Mouse (Mus musculus) MEL (cell line): ENCODE data around the gene Nup93. TPM values are rescaled to one million over a fixed set of nuclear protein-coding genes. Genes with fewer than 3 reads are reported as not detected.

Source experiments
- DNase-seq: peaks from one replicate; pipeline ENCODE4 v3.0.0; 2011; ENCODE audit warnings: low read depth, low spot score
- H3K27ac ChIP-seq: 2 replicates; pipeline ENCODE4 v1.5.1; 2012; ENCODE audit warnings: low read depth, mild to moderate bottlenecking, control low read depth, low read length, moderate library complexity; ENCODE audit not compliant: control insufficient read depth
- H3K27me3 ChIP-seq, 2 experiments: fragments of 150-350 bp in 1 of 2; sonication (generic) in 1 of 2; 2 replicates each; pipeline ENCODE4 v1.6.1; 2012; ENCODE audit warnings: low read length in 2 of 2, mild to moderate bottlenecking in 2 of 2, improper control_type of control experiment in 1 of 2, moderate library complexity in 1 of 2; ENCODE audit not compliant: insufficient read depth in 2 of 2, control insufficient read depth in 1 of 2
- H3K36me3 ChIP-seq, 2 experiments: 2 replicates each; pipeline ENCODE4 v1.6.1; 2012 to 2014; ENCODE audit warnings: low read length in 2 of 2, improper control_type of control experiment in 1 of 2, inconsistent platforms in 1 of 2, mild to moderate bottlenecking in 1 of 2; ENCODE audit not compliant: insufficient read depth in 2 of 2, control insufficient read depth in 1 of 2
- H3K4me1 ChIP-seq, 2 experiments: fragments of 150-350 bp in 1 of 2; sonication (generic) in 1 of 2; 2 replicates each; pipeline ENCODE4 v1.6.1; 2012; ENCODE audit warnings: low read length in 2 of 2, improper control_type of control experiment in 1 of 2, mild to moderate bottlenecking in 1 of 2; ENCODE audit not compliant: insufficient read depth in 2 of 2, control insufficient read depth in 1 of 2
- H3K4me3 ChIP-seq, 2 experiments: fragments of 150-350 bp in 1 of 2; sonication (generic) in 1 of 2; 2 replicates each; pipeline ENCODE4 v1.5.1; 2012; ENCODE audit warnings: low read depth in 2 of 2, low read length in 2 of 2, mild to moderate bottlenecking in 2 of 2, moderate library complexity in 2 of 2, control low read depth in 1 of 2, improper control_type of control experiment in 1 of 2; ENCODE audit not compliant: control insufficient read depth in 1 of 2, insufficient read depth in 1 of 2
- H3K79me2 ChIP-seq: 2 replicates; pipeline ENCODE4 v1.6.1; 2012; ENCODE audit warnings: mild to moderate bottlenecking, low read length, moderate library complexity; ENCODE audit not compliant: control insufficient read depth, poor library complexity, insufficient read depth
- H3K9ac ChIP-seq: 2 replicates; pipeline ENCODE4 v1.6.1; 2012; ENCODE audit warnings: low read depth, mild to moderate bottlenecking, control low read depth, low read length, moderate library complexity; ENCODE audit not compliant: control insufficient read depth, poor library complexity, severe bottlenecking
- H3K9me3 ChIP-seq: fragments of 150-350 bp; sonication (generic); replicated peaks from 2 replicates; pipeline ENCODE4 v1.6.1; 2012; ENCODE audit warnings: mild to moderate bottlenecking, low read length, improper control_type of control experiment, moderate library complexity; ENCODE audit not compliant: insufficient read depth
- CHD2 ChIP-seq: IDR thresholded peaks from 2 replicates; pipeline ENCODE4 v1.6.1; 2011; ENCODE audit warnings: low read length, improper control_type of control experiment
- CTCF ChIP-seq, 3 experiments: IDR thresholded peaks in 2 of 3; conservative IDR thresholded peaks in 1 of 3; 2 replicates each; pipeline ENCODE4 v1.5.1; 2011 to 2012; ENCODE audit warnings: low read length in 3 of 3, low read depth in 2 of 3, mild to moderate bottlenecking in 2 of 3, improper control_type of control experiment in 1 of 3, inconsistent platforms in 1 of 3, mixed read lengths in 1 of 3, moderate library complexity in 1 of 3; ENCODE audit not compliant: control insufficient read depth in 1 of 3, insufficient read depth in 1 of 3, poor library complexity in 1 of 3, severe bottlenecking in 1 of 3
- ETS1 ChIP-seq: IDR thresholded peaks from 2 replicates; pipeline ENCODE4 v1.6.1; 2012; ENCODE audit warnings: low read depth, mild to moderate bottlenecking, inconsistent platforms, low read length, improper control_type of control experiment, moderate library complexity
- HCFC1 ChIP-seq: IDR thresholded peaks from 2 replicates; pipeline ENCODE4 v1.6.1; 2012; ENCODE audit warnings: low read depth, mild to moderate bottlenecking, inconsistent platforms, low read length, improper control_type of control experiment, moderate library complexity
- KAT2A ChIP-seq: conservative IDR thresholded peaks from 2 replicates; pipeline ENCODE4 v1.6.1; 2012; ENCODE audit warnings: low read depth, low read length, improper control_type of control experiment, inconsistent platforms
- MAX ChIP-seq: IDR thresholded peaks from 2 replicates; pipeline ENCODE4 v1.6.1; 2011; ENCODE audit warnings: low read length, improper control_type of control experiment
- MYC ChIP-seq: IDR thresholded peaks from 2 replicates; pipeline ENCODE4 v1.6.1; 2011; ENCODE audit warnings: low read depth, mild to moderate bottlenecking, low read length, improper control_type of control experiment, moderate library complexity
- POLR2AphosphoS2 ChIP-seq: IDR thresholded peaks from 2 replicates; pipeline ENCODE4 v1.6.1; 2011; ENCODE audit warnings: low read length, improper control_type of control experiment
- POLR2AphosphoS5 ChIP-seq: IDR thresholded peaks from 2 replicates; pipeline ENCODE4 v1.6.1; 2012; ENCODE audit warnings: low read depth, borderline replicate concordance, mild to moderate bottlenecking, inconsistent platforms, low read length, moderate library complexity, mixed read lengths
- RAD21 ChIP-seq: IDR thresholded peaks from 2 replicates; pipeline ENCODE4 v1.6.1; 2011; ENCODE audit warnings: mild to moderate bottlenecking, low read depth, low read length, improper control_type of control experiment
- SIN3A ChIP-seq: IDR thresholded peaks from 2 replicates; pipeline ENCODE4 v1.6.1; 2012; ENCODE audit warnings: low read length, improper control_type of control experiment, inconsistent platforms
- SMC3 ChIP-seq: IDR thresholded peaks from 2 replicates; pipeline ENCODE4 v1.6.1; 2011; ENCODE audit warnings: low read depth, low read length, improper control_type of control experiment
- TBP ChIP-seq: IDR thresholded peaks from 2 replicates; pipeline ENCODE4 v1.8.0; 2011; ENCODE audit warnings: low read depth, low read length, improper control_type of control experiment
- ZC3H11A ChIP-seq: IDR thresholded peaks from 2 replicates; pipeline ENCODE4 v1.6.1; 2012; ENCODE audit warnings: low read depth, mild to moderate bottlenecking, inconsistent platforms, low read length, improper control_type of control experiment
- ZNF384 ChIP-seq: IDR thresholded peaks from 2 replicates; pipeline ENCODE4 v1.6.1; 2012; ENCODE audit warnings: low read depth, mild to moderate bottlenecking, inconsistent platforms, low read length, improper control_type of control experiment
- polyA plus RNA-seq, 2 experiments: library from polyadenylated mRNA; stranded (reverse) in 1 of 2; unstranded in 1 of 2; fragments of >175 nt in 1 of 2; fragments of >200 nt in 1 of 2; gene quantifications; 2 replicates each; pipeline versions ENCODE4 v1.2.1 to v1.2.4; 2012; ENCODE audit warnings: low replicate concordance in 2 of 2, low read depth in 1 of 2; ENCODE audit not compliant: insufficient read length in 2 of 2, insufficient read depth in 1 of 2, missing spikeins in 1 of 2
- total RNA-seq: library from RNA; depleted of rRNA; stranded (reverse); fragments of 300-350 nt; gene quantifications from 2 replicates; pipeline ENCODE4 v1.2.3, GENCODE M21; 2012

Nup93 gene
- total and polyA plus RNA-seq, 3 experiments = 71.6 to 292 (median 110) TPM

DNA sequence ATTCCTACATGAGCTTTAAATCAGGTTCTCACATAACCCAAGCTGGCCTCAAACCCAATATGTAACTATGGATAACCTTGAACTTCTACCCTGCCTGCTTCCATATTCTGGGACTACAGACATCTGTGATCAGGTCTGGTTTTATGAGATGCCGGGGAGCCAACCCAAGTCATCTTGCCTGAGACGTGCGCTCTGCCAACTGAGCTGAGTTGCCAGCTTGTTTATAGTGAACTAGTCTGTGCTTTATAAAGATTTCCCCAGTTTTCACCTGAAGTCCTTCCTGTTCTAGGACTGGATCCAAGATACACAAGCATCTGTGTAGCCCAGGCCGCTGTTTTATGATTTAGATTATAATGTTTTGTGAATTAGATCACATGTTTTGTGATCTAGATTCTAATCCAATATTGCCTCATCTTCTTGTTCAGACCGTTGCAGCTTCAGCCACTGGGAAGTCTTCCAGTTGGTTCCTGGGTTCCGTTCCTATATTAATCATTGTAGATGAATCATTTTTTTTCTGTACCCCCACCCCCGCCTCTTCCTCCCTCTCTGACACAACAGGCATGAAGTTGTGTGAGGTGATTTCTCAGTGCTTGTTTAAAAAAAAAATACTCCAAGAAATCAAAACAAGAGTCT, 19.7 kb upstream of the Nup93 start:
- TF ChIP-seq KAT2A = no peak
- TF ChIP-seq POLR2AphosphoS2 = no peak
- no peak for TF ChIP-seq SMC3
- no peak for TF ChIP-seq HCFC1
- no peak for TF ChIP-seq TBP
- TF ChIP-seq MAX = no peak
- TF ChIP-seq CHD2 = no peak
- TF ChIP-seq CTCF (IDR thresholded peaks at IDR 0.05 in 2 of 3, conservative IDR thresholded peaks at IDR 0.05 in 1 of 3; ENCODE audit: control insufficient read depth in 1 of 3, insufficient read depth in 1 of 3, low read depth in 2 of 3, low read length in 3 of 3, poor library complexity in 1 of 3, severe bottlenecking in 1 of 3) = no peak
- no peak for TF ChIP-seq ZNF384
- no peak for TF ChIP-seq MYC
- no peak for TF ChIP-seq RAD21
- TF ChIP-seq ETS1 = no peak
- Histone ChIP-seq H3K36me3 (peaks cover 0 to 18% of the 10 kb centered on the region in 2 experiments; a peak in 2 of 4 replicates), H3K79me2 (no peaks in the 10 kb centered on the region), H3K27ac (no peak overlapping the region), H3K4me1 (peaks cover 9 to 16% of the 10 kb centered on the region in 2 experiments), H3K9ac (no peak overlapping the region), H3K27me3 (no peaks in the 10 kb centered on the region), H3K4me3 (no peak overlapping the region), H3K9me3 (no peaks in the 10 kb centered on the region)
- no peak for DNase-seq

- Histone ChIP-seq H3K9me3 (no peaks in the 10 kb centered on the region), H3K27ac (no peak overlapping the region), H3K36me3 (no peaks in the 10 kb centered on the region), H3K27me3 (0 out of 4 replicates have a peak, but pooled peaks cover 0 to 1% of the 10 kb centered on the region in 2 experiments), H3K9ac (peak overlapping the region; percentile 48; the same call in 1 of the 2 replicates), H3K4me1 (no peaks in the 10 kb centered on the region), H3K4me3 (peak overlapping the region; percentile 44 to 46; a peak in 3 of 4 replicates), H3K79me2 (no peaks in the 10 kb centered on the region)
- TF ChIP-seq POLR2AphosphoS5 = no peak
- TF ChIP-seq CHD2 = no peak
- TF ChIP-seq SIN3A = peak; percentile 40
- TF ChIP-seq ZC3H11A = peak; percentile 96
- TF ChIP-seq CTCF (IDR thresholded peaks at IDR 0.05 in 2 of 3, conservative IDR thresholded peaks at IDR 0.05 in 1 of 3; ENCODE audit: control insufficient read depth in 1 of 3, insufficient read depth in 1 of 3, low read depth in 2 of 3, low read length in 3 of 3, poor library complexity in 1 of 3, severe bottlenecking in 1 of 3) = peak; percentile 68 to 98 (median 83)
- TF ChIP-seq ZNF384 = 0 out of 2 replicates have a peak, but pooled peaks have one; percentile 7
- peak; percentile 95 for TF ChIP-seq SMC3
- peak; percentile 88 for DNase-seq
These were observed 15.0 kb upstream of the Nup93 start for GRCm38 (mm10) chr8:94199202-94199869.
